Mouse (Mus musculus) heart, postnatal 0 days (tissue): ENCODE data around the gene Them4. TPM values are rescaled to one million over a fixed set of nuclear protein-coding genes. Genes with fewer than 3 reads are reported as not detected.

Source experiments
- ATAC-seq: fragments of 200-750 bp; cut with Nextera tagmentation; 2 replicates; pipeline ENCODE4 v1.8.0; 2017; ENCODE audit warnings: low read depth, moderate number of reproducible peaks, moderate library complexity; ENCODE audit not compliant: insufficient read depth
- DNase-seq: peaks from one replicate; pipeline ENCODE4 v3.0.0-alpha.2; 2016; ENCODE audit warnings: low spot score
- H3K27ac ChIP-seq: fragments of 300-500 bp; sonication (generic); 2 replicates; pipeline ENCODE4 v1.5.1; 2014; ENCODE audit warnings: low read depth, mild to moderate bottlenecking
- H3K27me3 ChIP-seq: fragments of 300-500 bp; sonication (generic); 2 replicates; pipeline ENCODE4 v1.6.1; 2014; ENCODE audit warnings: low read length, mixed read lengths; ENCODE audit not compliant: control insufficient read depth, insufficient read depth
- H3K36me3 ChIP-seq: fragments of 300-500 bp; sonication (generic); replicated peaks from 2 replicates; pipeline ENCODE4 v1.6.1; 2014; ENCODE audit warnings: low read length, mixed read lengths; ENCODE audit not compliant: control insufficient read depth, insufficient read depth
- H3K4me1 ChIP-seq: fragments of 300-500 bp; sonication (generic); 2 replicates; pipeline ENCODE4 v1.6.1; 2014; ENCODE audit warnings: antibody characterized with exemption; ENCODE audit not compliant: control insufficient read depth, insufficient read depth
- H3K4me2 ChIP-seq: fragments of 300-500 bp; sonication (generic); 2 replicates; pipeline ENCODE4 v1.6.1; 2014; ENCODE audit warnings: low read depth, mild to moderate bottlenecking, low read length, moderate library complexity
- H3K4me3 ChIP-seq: fragments of 300-500 bp; sonication (generic); 2 replicates; pipeline ENCODE4 v1.5.1; 2014; ENCODE audit warnings: low read depth, low read length
- H3K9ac ChIP-seq: fragments of 300-500 bp; sonication (generic); replicated peaks from 2 replicates; pipeline ENCODE4 v1.6.1; 2014; ENCODE audit warnings: low read depth, low read length, mixed read lengths
- H3K9me3 ChIP-seq: fragments of 300-500 bp; sonication (generic); replicated peaks from 2 replicates; pipeline ENCODE4 v1.6.1; 2016; ENCODE audit warnings: low read length; ENCODE audit not compliant: control insufficient read depth
- CTCF ChIP-seq: IDR thresholded peaks from 2 replicates; pipeline ENCODE4 v1.5.1; 2016; ENCODE audit warnings: antibody characterized with exemption, control low read depth, low read depth
- EP300 ChIP-seq: IDR thresholded peaks from 2 replicates; pipeline ENCODE4 v1.6.1; 2016; ENCODE audit warnings: antibody characterized with exemption, low read depth
- WGBS: fragments of 180-500 bp; shearing (Covaris S2); extraction: QIAGEN DNeasy Blood & Tissue Kit; methylation state at CpG from one replicate; pipeline ENCODE4 v1.1.7; 2014; 5-methylcytosine and 5-hydroxymethylcytosine counted together
- polyA plus RNA-seq: library from polyadenylated mRNA; unstranded; fragments of >200 nt; fragmentation: Nextera tagmentation; extraction: Ambion mirVana; gene quantifications from 2 replicates; pipeline ENCODE4 v1.2.1, GENCODE M21; 2015
- total RNA-seq: library from RNA; depleted of rRNA; stranded (reverse); fragments of >200 nt; gene quantifications from 2 replicates; pipeline ENCODE4 v1.2.3, GENCODE M21; 2014; ENCODE audit warnings: low replicate concordance; rRNA removed

The Them4 gene
- total and polyA plus RNA-seq, 2 experiments from 2014 or later, result 6.1 to 16.2 TPM

GRCm38 (mm10) chr3:94377028-94377923 is 67.4 kb downstream of the Them4 start:
- 13% methylated on average over 13 of the region's 13 CpGs for WGBS
- peak overlapping the region; percentile 13; the same call in 1 of the 2 replicates for H3K4me3 ChIP-seq
- peaks cover 12% of the 10 kb centered on the region; the same call in 1 of the 2 replicates for H3K4me1 ChIP-seq
- no peaks in the 10 kb centered on the region for H3K27me3 ChIP-seq
- no peak for DNase-seq
- H3K9ac ChIP-seq, result no peak overlapping the region; the same call in 1 of the 2 replicates
- no peaks in the 10 kb centered on the region for H3K36me3 ChIP-seq
- no peak for ATAC-seq
- H3K4me2 ChIP-seq, result peak overlapping the region; percentile 25; the same call in 1 of the 2 replicates
- H3K27ac ChIP-seq, result no peak overlapping the region
- no peaks in the 10 kb centered on the region for H3K9me3 ChIP-seq
- TF ChIP-seq CTCF, result no peak
- TF ChIP-seq EP300, result no peak

- Histone ChIP-seq H3K9me3 (no peaks in the 10 kb centered on the region), H3K4me2 (peak overlapping the region; percentile 17; the same call in 1 of the 2 replicates), H3K9ac (0 out of 2 replicates have a peak overlapping the region, but pooled peaks have one; percentile 15), H3K36me3 (no peaks in the 10 kb centered on the region), H3K4me1 (no peaks in the 10 kb centered on the region), H3K27me3 (no peaks in the 10 kb centered on the region), H3K27ac (no peak overlapping the region), H3K4me3 (peak overlapping the region; percentile 4; the same call in 1 of the 2 replicates)
- ATAC-seq, result no peak
- 24% methylated on average over 9 of the region's 9 CpGs for WGBS
- TF ChIP-seq EP300 (no peak), CTCF (no peak)
- DNase-seq, result no peak
Observed at GRCm38 (mm10) chr3:94379831-94380510, 70.1 kb downstream of the Them4 start.

Other genes starting within 250 kb of the Them4 start
- gene Gm10697, start 237.4 kb upstream of the Them4 start, total RNA-seq, result not detected in 2 replicates
- gene Gm10697, start 237.4 kb upstream of the Them4 start, polyA plus RNA-seq, result not detected in 2 replicates
- gene Gm10696, start 131.9 kb upstream of the Them4 start, total RNA-seq, result not detected in 2 replicates
- not detected in 2 replicates for gene Gm10696, start 131.9 kb upstream of the Them4 start, polyA plus RNA-seq
- not detected in 2 replicates for gene Gm5286, start 113.4 kb upstream of the Them4 start, total RNA-seq
- gene Gm5286, start 113.4 kb upstream of the Them4 start, polyA plus RNA-seq, result not detected in 2 replicates
- not detected in 2 replicates for gene Gm4778, start 46.1 kb upstream of the Them4 start, total RNA-seq
- not detected in 2 replicates for gene Gm4778, start 46.1 kb upstream of the Them4 start, polyA plus RNA-seq
- not detected in 2 replicates for gene Them5, start 32.0 kb downstream of the Them4 start, total RNA-seq
- 0.10 TPM in 1 of 2 replicates, not detected in the other for gene Them5, start 32.0 kb downstream of the Them4 start, polyA plus RNA-seq
- not detected in 2 replicates for gene C2cd4d, start 52.3 kb downstream of the Them4 start, total RNA-seq
- 0.15 and 0.30 TPM in 2 replicates for gene C2cd4d, start 52.3 kb downstream of the Them4 start, polyA plus RNA-seq
- 37.2 and 55.0 TPM in 2 replicates for gene Rorc, start 62.7 kb downstream of the Them4 start, total RNA-seq
- 13.5 and 17.1 TPM in 2 replicates for gene Rorc, start 62.7 kb downstream of the Them4 start, polyA plus RNA-seq
- not detected in 2 replicates for gene Lingo4, start 88.4 kb downstream of the Them4 start, total RNA-seq
- 0.19 and 0.25 TPM in 2 replicates for gene Lingo4, start 88.4 kb downstream of the Them4 start, polyA plus RNA-seq
- gene Tdrkh, start 103.2 kb downstream of the Them4 start, total RNA-seq, result 0.34 and 6.5 TPM in 2 replicates
- gene Tdrkh, start 103.2 kb downstream of the Them4 start, polyA plus RNA-seq, result 7.5 and 7.7 TPM in 2 replicates
- 83.0 and 85.1 TPM in 2 replicates for gene Mrpl9, start 133.2 kb downstream of the Them4 start, total RNA-seq
- gene Mrpl9, start 133.2 kb downstream of the Them4 start, polyA plus RNA-seq, result 67.4 and 68.7 TPM in 2 replicates
- not detected in 2 replicates for gene Oaz3, start 133.8 kb downstream of the Them4 start, total RNA-seq
- 0.33 and 0.41 TPM in 2 replicates for gene Oaz3, start 133.8 kb downstream of the Them4 start, polyA plus RNA-seq
- gene Celf3, start 168.2 kb downstream of the Them4 start, total RNA-seq, result not detected in 2 replicates
- gene Celf3, start 168.2 kb downstream of the Them4 start, polyA plus RNA-seq, result 0.53 and 0.80 TPM in 2 replicates
- 1.2 TPM in 1 of 2 replicates, not detected in the other for gene Riiad1, start 170.3 kb downstream of the Them4 start, total RNA-seq
- 4.3 and 4.5 TPM in 2 replicates for gene Riiad1, start 170.3 kb downstream of the Them4 start, polyA plus RNA-seq